9 mouse cellular contexts compared by ENCODE assay signal in the genomic region with DNA sequence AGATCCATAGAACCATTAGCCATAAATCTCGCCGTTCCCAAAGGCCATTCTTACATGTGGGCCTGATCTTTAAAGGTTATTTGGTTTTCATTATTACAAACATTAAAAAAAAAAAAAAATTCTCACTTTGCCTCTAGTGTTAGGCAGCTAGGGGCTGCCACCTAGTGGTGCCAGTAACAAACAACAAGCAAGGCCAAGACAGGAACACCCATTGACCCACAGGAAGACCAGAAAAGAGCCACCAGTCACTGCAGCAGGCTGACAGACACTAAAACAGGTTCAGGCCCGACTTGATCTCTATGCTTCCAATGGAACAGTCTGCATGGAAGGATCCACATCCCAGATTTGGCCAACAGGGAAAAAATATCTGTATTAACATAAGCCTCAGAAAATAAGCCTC. TPM values are rescaled to one million over a fixed set of nuclear protein-coding genes. Genes with fewer than 3 reads are reported as not detected.
DNase-seq lines count a peak whose midpoint lies in the region; ATAC-seq and TF ChIP-seq lines count a peak whose summit lies in the region.
"Had no signal": no experiment of that assay in that cellular context is flagged by ENCODE, and none has a peak within 500 bp of the region (broad histone marks: within the 10 kb centered on the region; RNA-seq: fewer than 3 reads in every experiment).

No protein-coding gene starts in this region.

- no peaks in the 10 kb centered on the region for H3K27me3 ChIP-seq in liver, adult 2 months (ENCODE audit: control insufficient read depth, insufficient read depth, low read length)
- no peaks in the 10 kb centered on the region for H3K27me3 ChIP-seq in liver, embryonic 12.5 days (replicated peaks)
- no peaks in the 10 kb centered on the region for H3K27me3 ChIP-seq in embryonic facial prominence, embryonic 14.5 days (replicated peaks; ENCODE audit: control insufficient read depth, insufficient read depth, low read length)
- H3K27me3 ChIP-seq: lung, embryonic 15.5 days had no signal

- H3K36me3 ChIP-seq in liver, adult 2 months (ENCODE audit: control insufficient read depth, insufficient read depth, low read length), result peaks cover 29% of the 10 kb centered on the region
- H3K36me3 ChIP-seq in liver, embryonic 12.5 days, result peaks cover 95% of the 10 kb centered on the region
- peaks cover 70% of the 10 kb centered on the region for H3K36me3 ChIP-seq in embryonic facial prominence, embryonic 14.5 days (ENCODE audit: control insufficient read depth, insufficient read depth, low read length)

- intact Hi-C loops in left cerebral cortex, postnatal 4 days (cut with DNase I), result no loop called here

- no peaks in the 10 kb centered on the region for H3K9me3 ChIP-seq in liver, embryonic 12.5 days (replicated peaks)
- H3K9me3 ChIP-seq in embryonic facial prominence, embryonic 14.5 days (ENCODE audit: control insufficient read depth, low read length), result no peaks in the 10 kb centered on the region
- H3K9me3 ChIP-seq: lung, embryonic 15.5 days had no signal

- peaks cover 8% of the 10 kb centered on the region for H3K4me1 ChIP-seq in liver, adult 2 months (ENCODE audit: control insufficient read depth, insufficient read depth, low read length)
- no peaks in the 10 kb centered on the region for H3K4me1 ChIP-seq in liver, embryonic 12.5 days
- no peaks in the 10 kb centered on the region for H3K4me1 ChIP-seq in embryonic facial prominence, embryonic 14.5 days (ENCODE audit: control insufficient read depth, insufficient read depth, low read length)
- H3K4me1 ChIP-seq: lung, embryonic 15.5 days had no signal

- no peak overlapping the region for H3K4me3 ChIP-seq in liver, adult 2 months (ENCODE audit: insufficient read depth, low read depth, low read length)
- H3K4me3 ChIP-seq in liver, embryonic 12.5 days, result no peak overlapping the region
- no peak overlapping the region for H3K4me3 ChIP-seq in embryonic facial prominence, embryonic 14.5 days (ENCODE audit: low read depth, low read length)
- H3K4me3 ChIP-seq: lung, embryonic 15.5 days had no signal

- no peak overlapping the region for H3K27ac ChIP-seq in liver, adult 2 months (replicated peaks; ENCODE audit: insufficient read depth, low read depth, low read length)
- no peak overlapping the region for H3K27ac ChIP-seq in liver, embryonic 12.5 days
- no peak overlapping the region for H3K27ac ChIP-seq in embryonic facial prominence, embryonic 14.5 days (replicated peaks; ENCODE audit: low read depth, low read length)
- H3K27ac ChIP-seq: lung, embryonic 15.5 days had no signal

- H3K9ac ChIP-seq in liver, adult 2 months (ENCODE audit: low read depth, low read length), result no peak overlapping the region
- no peak overlapping the region for H3K9ac ChIP-seq in liver, embryonic 12.5 days
- H3K9ac ChIP-seq in embryonic facial prominence, embryonic 14.5 days (ENCODE audit: low read depth, low read length), result no peak overlapping the region
- H3K9ac ChIP-seq: lung, embryonic 15.5 days had no signal

- H3K79me2 ChIP-seq in liver, adult 2 months (ENCODE audit: control insufficient read depth, insufficient read depth, low read length), result no peaks in the 10 kb centered on the region

- WGBS in liver, adult 2 months, result 34% methylated on average over 3 of the region's 3 CpGs
- 31% methylated on average over 3 of the region's 3 CpGs for WGBS in liver, embryonic 12.5 days (ENCODE audit: insufficient replicate concordance)
- WGBS in embryonic facial prominence, embryonic 14.5 days, result 37% methylated on average over 3 of the region's 3 CpGs

- TF ChIP-seq POLR2A in liver, adult 2 months (IDR thresholded peaks at IDR 0.05; ENCODE audit: extremely low read depth, insufficient read depth, low read length), result no peak

- TF ChIP-seq CTCF in liver, adult 2 months (IDR thresholded peaks at IDR 0.05; ENCODE audit: low read depth, low read length), result peak; percentile 72

- DNase-seq in adrenal gland, adult 2 months, result peak; percentile 46
- no peak for DNase-seq in adrenal gland, postnatal 4 days (ENCODE audit: low spot score in 2 of 2)
- DNase-seq in liver, adult 2 months (ENCODE audit: extremely low read depth, low read depth, low spot score), result peak; percentile 62
- DNase-seq in adrenal gland, postnatal 25 days, result peak; percentile 29
- peak; percentile 56 for DNase-seq in embryonic facial prominence, embryonic 14.5 days (ENCODE audit: low spot score)
- peak; percentile 66 for DNase-seq in left cerebral cortex, postnatal 4 days

- ATAC-seq in liver, embryonic 12.5 days, result no peak
- no peak for ATAC-seq in embryonic facial prominence, embryonic 14.5 days (ENCODE audit: low read depth)
- ATAC-seq in neutrophil, adult 5-6 weeks (ENCODE audit: extremely low read depth, insufficient number of reproducible peaks, low FRiP score, poor library complexity, severe bottlenecking), result peak; percentile 30; the same call in 1 of the 2 replicates

- no peak overlapping the region for H3K4me2 ChIP-seq in liver, embryonic 12.5 days
- no peak overlapping the region for H3K4me2 ChIP-seq in embryonic facial prominence, embryonic 14.5 days (ENCODE audit: low read depth, low read length)
- H3K4me2 ChIP-seq: lung, embryonic 15.5 days had no signal

RNA-seq across cellular contexts. Expression of a gene that starts 19.2 kb away (rescaled TPM):
- 100 to 1,000 TPM; 106 to 144 TPM for total RNA-seq in adrenal gland, adult 2 months (2021)
- 61.5 and 68.0 TPM in 2 replicates for polyA plus RNA-seq in adrenal gland, adult 2 months (2012; rRNA removed)
- total RNA-seq in adrenal gland, postnatal 4 days (2021), result 100 to 1,000 TPM in 1 of 2 experiments, 10 to 100 TPM in 1; 97.0 to 108 TPM
- total RNA-seq in liver, adult 2 months (2014; rRNA removed), result 59.9 and 61.4 TPM in 2 replicates
- polyA plus RNA-seq in liver, adult 2 months (2012; rRNA removed), result 77.1 and 82.8 TPM in 2 replicates
- 61.2 and 66.4 TPM in 2 replicates for polyA plus RNA-seq in liver, embryonic 12.5 days (2016; fragmentation: Nextera tagmentation; extraction: Ambion mirVana)
- total RNA-seq in adrenal gland, postnatal 25 days (2021), result 119 and 125 TPM in 2 replicates
- polyA plus RNA-seq in embryonic facial prominence, embryonic 14.5 days (2014; fragmentation: Nextera tagmentation; extraction: Ambion mirVana), result 39.5 and 40.2 TPM in 2 replicates
- 10 to 100 TPM; 81.4 to 81.6 TPM for total RNA-seq in left cerebral cortex, postnatal 4 days (2021)
- 130 and 137 TPM in 2 replicates for total RNA-seq in neutrophil, adult 5-6 weeks (2017)

RNA-seq across cellular contexts. Expression of a gene that starts 23.2 kb away (rescaled TPM):
- 10 to 100 TPM; 30.9 to 36.0 TPM for total RNA-seq in adrenal gland, adult 2 months (2021)
- polyA plus RNA-seq in adrenal gland, adult 2 months (2012; rRNA removed), result 5.4 and 9.0 TPM in 2 replicates
- total RNA-seq in adrenal gland, postnatal 4 days (2021), result 10 to 100 TPM; 39.3 to 39.5 TPM
- 23.0 and 27.9 TPM in 2 replicates for total RNA-seq in liver, adult 2 months (2014; rRNA removed)
- polyA plus RNA-seq in liver, adult 2 months (2012; rRNA removed), result 14.7 and 16.2 TPM in 2 replicates
- 67.9 and 68.6 TPM in 2 replicates for polyA plus RNA-seq in liver, embryonic 12.5 days (2016; fragmentation: Nextera tagmentation; extraction: Ambion mirVana)
- total RNA-seq in adrenal gland, postnatal 25 days (2021), result 35.0 and 51.8 TPM in 2 replicates
- polyA plus RNA-seq in embryonic facial prominence, embryonic 14.5 days (2014; fragmentation: Nextera tagmentation; extraction: Ambion mirVana), result 18.1 and 21.6 TPM in 2 replicates
- total RNA-seq in left cerebral cortex, postnatal 4 days (2021), result 10 to 100 TPM; 80.6 to 85.3 TPM
- 68.0 and 76.9 TPM in 2 replicates for total RNA-seq in neutrophil, adult 5-6 weeks (2017)

Comparison
In these comparisons a context has a peak if more than half of its experiments do, and no peak if none do; other contexts are left out.
1. DNase-seq: peak in adrenal gland, adult 2 months (single experiment), liver, adult 2 months (single experiment), adrenal gland, postnatal 25 days (single experiment), embryonic facial prominence, embryonic 14.5 days (single experiment) and left cerebral cortex, postnatal 4 days (single experiment); none in adrenal gland, postnatal 4 days (0 of 2).